Mouse (Mus musculus): ENCODE data around the gene Ppil6. TPM values are rescaled to one million over a fixed set of nuclear protein-coding genes. Genes with fewer than 3 reads are reported as not detected.

Ppil6 gene
- polyA plus RNA-seq, 1 experiment from 2014 or later: 0.76 TPM

DNA sequence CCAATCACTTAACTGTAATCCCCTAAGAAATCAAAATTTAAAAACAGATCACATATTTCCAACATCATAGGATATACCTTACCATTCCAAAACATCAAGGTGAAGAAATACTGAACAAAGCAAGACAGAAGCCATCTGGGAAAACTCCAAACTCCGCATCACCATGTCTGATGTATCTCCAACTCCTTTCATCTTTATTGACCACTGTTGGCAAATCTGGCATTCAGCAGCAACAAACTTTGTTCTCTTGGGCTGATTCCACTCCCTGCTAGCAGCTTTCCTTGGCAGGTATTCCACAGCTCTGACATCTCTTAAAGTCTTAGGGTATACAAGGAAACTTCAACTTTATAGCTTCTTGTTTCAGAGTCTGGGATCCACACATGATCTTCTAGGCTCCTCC, 68.2 kb downstream of the Ppil6 start:
- WGBS: 93% methylated on average over 1 of the region's 1 CpGs
- Histone ChIP-seq H3K9ac (ENCODE audit: low read length) (no peak overlapping the region), H3K4me1 (replicated peaks; ENCODE audit: control insufficient read depth, insufficient read depth, low read length) (no peaks in the 10 kb centered on the region), H3K4me3 (ENCODE audit: low read depth, low read length) (no peak overlapping the region), H3K9me3 (ENCODE audit: control insufficient read depth, low read length) (peaks cover 12% of the 10 kb centered on the region), H3K27ac (ENCODE audit: low read depth) (no peak overlapping the region), H3K36me3 (ENCODE audit: control insufficient read depth, insufficient read depth, low read length) (no peaks in the 10 kb centered on the region), H3K4me2 (ENCODE audit: low read length) (no peak overlapping the region), H3K27me3 (replicated peaks; ENCODE audit: control insufficient read depth, insufficient read depth, low read length) (no peaks in the 10 kb centered on the region)
- no peak for ATAC-seq (replicated peaks; ENCODE audit: low FRiP score, low TSS enrichment, low read depth)
- no peak for DNase-seq (ENCODE audit: low spot score)

GRCm38 (mm10) chr10:41561701-41562395, 71.6 kb downstream of the Ppil6 start:
- Histone ChIP-seq H3K27ac (ENCODE audit: low read depth) (no peak overlapping the region), H3K4me2 (ENCODE audit: low read length) (no peak overlapping the region), H3K9me3 (ENCODE audit: control insufficient read depth, low read length) (peaks cover 12% of the 10 kb centered on the region), H3K4me1 (replicated peaks; ENCODE audit: control insufficient read depth, insufficient read depth, low read length) (no peaks in the 10 kb centered on the region), H3K27me3 (replicated peaks; ENCODE audit: control insufficient read depth, insufficient read depth, low read length) (no peaks in the 10 kb centered on the region), H3K36me3 (ENCODE audit: control insufficient read depth, insufficient read depth, low read length) (no peaks in the 10 kb centered on the region), H3K9ac (ENCODE audit: low read length) (no peak overlapping the region), H3K4me3 (ENCODE audit: low read depth, low read length) (no peak overlapping the region)
- WGBS: 84% methylated on average over 10 of the region's 10 CpGs
- no peak for ATAC-seq (replicated peaks; ENCODE audit: low FRiP score, low TSS enrichment, low read depth)
- DNase-seq (ENCODE audit: low spot score): no peak

Other genes starting within 250 kb of the Ppil6 start
- gene Fig4, start 187.2 kb upstream of the Ppil6 start, polyA plus RNA-seq (2014; fragmentation: Nextera tagmentation; extraction: Ambion mirVana): 20.4 and 21.0 TPM in 2 replicates
- 0.03 and 0.04 TPM in 2 replicates for gene Ak9, start 186.5 kb upstream of the Ppil6 start, polyA plus RNA-seq (2014; fragmentation: Nextera tagmentation; extraction: Ambion mirVana)
- 15.0 and 16.7 TPM in 2 replicates for gene Zbtb24, start 40.1 kb upstream of the Ppil6 start, polyA plus RNA-seq (2014; fragmentation: Nextera tagmentation; extraction: Ambion mirVana)
- 29.5 and 30.1 TPM in 2 replicates for gene Mical1, start 14.1 kb upstream of the Ppil6 start, polyA plus RNA-seq (2014; fragmentation: Nextera tagmentation; extraction: Ambion mirVana)
- 55.5 and 60.8 TPM in 2 replicates for gene Smpd2, start 70 bp upstream of the Ppil6 start, polyA plus RNA-seq (2014; fragmentation: Nextera tagmentation; extraction: Ambion mirVana)
- gene Cd164, start 29.0 kb downstream of the Ppil6 start, polyA plus RNA-seq (2014; fragmentation: Nextera tagmentation; extraction: Ambion mirVana): 180 and 184 TPM in 2 replicates
- 0.44 and 0.47 TPM in 2 replicates for gene Ccdc162, start 226.2 kb downstream of the Ppil6 start, polyA plus RNA-seq (2014; fragmentation: Nextera tagmentation; extraction: Ambion mirVana)

All from intestine, embryonic 14.5 days (tissue).